Comparison of ENCODE assay signal across 8 mouse cellular contexts in the genomic region with DNA sequence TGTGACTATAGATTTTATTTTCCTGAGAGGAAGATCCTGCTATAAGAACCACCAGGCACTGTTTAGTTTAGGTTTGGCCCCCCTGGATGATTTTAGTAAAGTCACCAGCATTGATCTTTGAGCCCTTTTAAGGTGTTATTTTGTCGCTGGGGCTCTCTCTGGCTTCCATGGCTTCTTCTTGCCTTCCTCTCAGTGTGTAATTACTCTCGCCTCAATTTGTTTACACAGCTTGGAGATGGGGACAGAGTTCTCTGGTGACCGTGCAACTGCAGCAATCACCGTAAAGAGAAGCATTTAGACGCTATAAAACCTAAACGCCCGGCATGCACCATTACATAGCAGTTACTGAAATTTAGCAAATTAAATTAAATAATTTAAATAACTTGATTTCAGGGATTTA.
DNase-seq lines count a peak whose midpoint lies in the region; ATAC-seq lines count a peak whose summit lies in the region.

No protein-coding gene starts in this region.

- H3K4me3 ChIP-seq in heart, embryonic 16.5 days (ENCODE audit: low read length) = no peak overlapping the region
- no peak overlapping the region for H3K4me3 ChIP-seq in embryonic facial prominence, embryonic 15.5 days (replicated peaks)
- H3K4me3 ChIP-seq in intestine, embryonic 15.5 days (replicated peaks) = no peak overlapping the region
- no peak overlapping the region for H3K4me3 ChIP-seq in midbrain, embryonic 14.5 days (replicated peaks; ENCODE audit: low read depth, low read length)

- ATAC-seq in heart, embryonic 16.5 days (replicated peaks; ENCODE audit: extremely low read depth, insufficient read depth, low FRiP score) = no peak
- ATAC-seq in embryonic facial prominence, embryonic 15.5 days (ENCODE audit: insufficient number of reproducible peaks, low FRiP score, low TSS enrichment, low read depth) = no peak
- ATAC-seq in intestine, embryonic 15.5 days = peak; percentile 77
- peak; percentile 53 for ATAC-seq in midbrain, embryonic 14.5 days (ENCODE audit: low FRiP score, low TSS enrichment)

- no peaks in the 10 kb centered on the region for H3K27me3 ChIP-seq in heart, embryonic 16.5 days (ENCODE audit: control insufficient read depth, insufficient read depth, low read length)
- H3K27me3 ChIP-seq in embryonic facial prominence, embryonic 15.5 days = peaks cover 23% of the 10 kb centered on the region
- no peaks in the 10 kb centered on the region for H3K27me3 ChIP-seq in intestine, embryonic 15.5 days (replicated peaks)
- H3K27me3 ChIP-seq in midbrain, embryonic 14.5 days (ENCODE audit: control insufficient read depth, insufficient read depth, low read length) = no peaks in the 10 kb centered on the region

- WGBS in heart, embryonic 16.5 days = 23% methylated on average over 7 of the region's 7 CpGs
- WGBS in embryonic facial prominence, embryonic 15.5 days = 11% methylated on average over 7 of the region's 7 CpGs
- WGBS in intestine, embryonic 15.5 days = 5% methylated on average over 7 of the region's 7 CpGs
- 16% methylated on average over 7 of the region's 7 CpGs for WGBS in midbrain, embryonic 14.5 days

- peak overlapping the region; percentile 21 for H3K4me2 ChIP-seq in heart, embryonic 16.5 days (ENCODE audit: low read depth, low read length)
- peak overlapping the region; percentile 86 for H3K4me2 ChIP-seq in embryonic facial prominence, embryonic 15.5 days (replicated peaks)
- peak overlapping the region; percentile 93; the same call in 1 of the 2 replicates for H3K4me2 ChIP-seq in intestine, embryonic 15.5 days (replicated peaks)
- peak overlapping the region; percentile 90 for H3K4me2 ChIP-seq in midbrain, embryonic 14.5 days (ENCODE audit: low read length)

- no peak for DNase-seq in heart, postnatal 4 days
- no peak for DNase-seq in midbrain, embryonic 14.5 days
- DNase-seq in right cerebral cortex, postnatal 4 days = no peak
- no peak for DNase-seq in adrenal gland, adult 18-20 months (ENCODE audit: low spot score in 2 of 2)
- no peak for DNase-seq in adrenal gland, adult (ENCODE audit: inconsistent age in 2 of 2, low spot score in 1 of 2)

- H3K9ac ChIP-seq in heart, embryonic 16.5 days (ENCODE audit: low read length) = no peak overlapping the region; the same call in 1 of the 2 replicates
- no peak overlapping the region for H3K9ac ChIP-seq in embryonic facial prominence, embryonic 15.5 days
- no peak overlapping the region for H3K9ac ChIP-seq in intestine, embryonic 15.5 days
- H3K9ac ChIP-seq in midbrain, embryonic 14.5 days (replicated peaks; ENCODE audit: low read length) = no peak overlapping the region

- H3K27ac ChIP-seq in heart, embryonic 16.5 days (ENCODE audit: low read length) = no peak overlapping the region
- no peak overlapping the region for H3K27ac ChIP-seq in embryonic facial prominence, embryonic 15.5 days (replicated peaks)
- no peak overlapping the region for H3K27ac ChIP-seq in intestine, embryonic 15.5 days
- H3K27ac ChIP-seq in midbrain, embryonic 14.5 days (replicated peaks; ENCODE audit: low read depth, low read length) = peak overlapping the region; percentile 61; the same call in 1 of the 2 replicates

- no peaks in the 10 kb centered on the region for H3K9me3 ChIP-seq in heart, embryonic 16.5 days (replicated peaks; ENCODE audit: control insufficient read depth, low read length)
- no peaks in the 10 kb centered on the region for H3K9me3 ChIP-seq in embryonic facial prominence, embryonic 15.5 days (replicated peaks)
- no peaks in the 10 kb centered on the region for H3K9me3 ChIP-seq in intestine, embryonic 15.5 days
- H3K9me3 ChIP-seq in midbrain, embryonic 14.5 days (ENCODE audit: control insufficient read depth, low read length) = no peaks in the 10 kb centered on the region

- H3K4me1 ChIP-seq in heart, embryonic 16.5 days (ENCODE audit: control insufficient read depth, insufficient read depth, low read length) = peaks cover 15% of the 10 kb centered on the region
- peaks cover 11% of the 10 kb centered on the region for H3K4me1 ChIP-seq in embryonic facial prominence, embryonic 15.5 days
- peaks cover 8% of the 10 kb centered on the region for H3K4me1 ChIP-seq in intestine, embryonic 15.5 days (replicated peaks)
- peaks cover 15% of the 10 kb centered on the region for H3K4me1 ChIP-seq in midbrain, embryonic 14.5 days (ENCODE audit: control insufficient read depth, insufficient read depth, low read length)

- H3K36me3 ChIP-seq in heart, embryonic 16.5 days (ENCODE audit: control insufficient read depth, insufficient read depth) = no peaks in the 10 kb centered on the region
- no peaks in the 10 kb centered on the region for H3K36me3 ChIP-seq in embryonic facial prominence, embryonic 15.5 days
- no peaks in the 10 kb centered on the region for H3K36me3 ChIP-seq in intestine, embryonic 15.5 days
- no peaks in the 10 kb centered on the region for H3K36me3 ChIP-seq in midbrain, embryonic 14.5 days (ENCODE audit: control insufficient read depth, insufficient read depth, low read length)

Comparison
In these comparisons a context has a peak if more than half of its experiments do, and no peak if none do; other contexts are left out.
1. ATAC-seq: peak in intestine, embryonic 15.5 days (single experiment) and midbrain, embryonic 14.5 days (single experiment); none in heart, embryonic 16.5 days (single experiment) and embryonic facial prominence, embryonic 15.5 days (single experiment).
2. H3K4me2 ChIP-seq: peak in every context shown above with its lines; median percentile 93 in intestine, embryonic 15.5 days; 90 in midbrain, embryonic 14.5 days; 86 in embryonic facial prominence, embryonic 15.5 days; 21 in heart, embryonic 16.5 days.